Mouse (Mus musculus) kidney, postnatal 25 days (tissue): Measurements from ENCODE around the gene Adamts13.

Source experiments
- DNase-seq, 2 experiments: peaks; one replicate each; pipeline ENCODE4 v3.0.0; 2021; ENCODE audit warnings: mixed read lengths in 2 of 2

The Adamts13 gene

DNA sequence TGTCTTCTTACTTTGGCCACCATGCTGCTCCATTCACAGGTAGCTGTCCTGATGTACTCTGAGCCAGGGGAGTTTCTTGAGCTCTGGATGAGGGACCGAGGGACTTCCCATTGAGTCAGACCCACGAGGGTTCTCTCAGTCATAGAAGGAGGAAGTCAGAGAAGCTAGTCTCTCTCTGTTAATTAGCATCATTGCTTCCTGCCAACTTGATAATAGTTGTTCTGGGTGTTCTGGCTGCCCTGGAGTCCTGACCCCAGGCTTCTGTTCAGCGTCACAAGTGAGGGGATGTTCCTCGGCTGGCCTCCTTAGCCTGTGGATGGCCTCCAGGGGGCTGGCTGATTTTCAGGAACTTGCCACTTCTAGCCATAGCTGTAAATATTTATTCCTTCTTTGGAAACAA lies 744 bp downstream of the Adamts13 start:
- DNase-seq, result peak in 1 of 2 experiments; percentile 54

GRCm38 (mm10) chr2:26980361-26980760 lies 7.1 kb downstream of the Adamts13 start:
- no peak for DNase-seq

GRCm38 (mm10) chr2:26984179-26984578 lies 11.0 kb downstream of the Adamts13 start:
- DNase-seq, result no peak

DNA sequence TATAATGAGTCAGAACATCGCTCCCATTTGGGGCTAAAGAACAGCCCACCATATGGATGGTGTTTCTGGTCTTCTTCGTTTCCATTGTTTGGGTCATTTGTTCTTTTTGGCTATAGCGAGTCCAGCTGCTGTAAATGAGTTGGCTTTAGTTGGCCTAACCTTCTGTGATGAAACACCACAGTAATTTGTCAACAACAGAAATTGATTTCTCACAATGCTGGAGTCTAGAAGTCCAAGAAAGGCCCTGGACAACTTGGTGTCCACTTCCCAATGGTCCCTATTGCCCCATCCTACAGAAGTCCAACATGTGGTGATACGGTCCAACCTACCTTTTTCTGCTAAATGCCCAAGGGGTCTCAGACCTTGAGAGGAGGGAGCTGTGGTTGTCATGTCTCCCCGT lies 11.4 kb downstream of the Adamts13 start:
- no peak for DNase-seq

GRCm38 (mm10) chr2:26993936-26994335 lies 20.7 kb downstream of the Adamts13 start:
- no peak for DNase-seq

DNA sequence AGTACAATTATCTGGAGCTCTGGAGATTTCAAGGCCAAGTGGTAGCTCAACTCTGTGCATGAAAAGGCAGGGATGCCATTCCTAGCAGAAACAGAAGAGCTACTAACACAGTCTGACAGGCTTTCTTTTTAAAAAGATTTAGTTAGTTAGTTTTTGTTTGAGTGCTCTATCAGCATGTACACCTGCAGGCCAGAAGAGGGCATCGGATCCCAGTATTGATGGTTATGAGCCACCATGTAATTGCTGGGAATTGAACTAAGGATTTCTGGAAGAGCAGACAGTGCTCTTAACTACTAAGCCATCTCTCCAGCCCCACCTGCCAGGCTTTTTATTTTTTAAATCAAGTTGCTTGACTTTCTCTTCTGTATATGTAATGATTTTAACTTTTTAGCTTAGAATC lies 24.3 kb downstream of the Adamts13 start:
- DNase-seq, result no peak

DNA sequence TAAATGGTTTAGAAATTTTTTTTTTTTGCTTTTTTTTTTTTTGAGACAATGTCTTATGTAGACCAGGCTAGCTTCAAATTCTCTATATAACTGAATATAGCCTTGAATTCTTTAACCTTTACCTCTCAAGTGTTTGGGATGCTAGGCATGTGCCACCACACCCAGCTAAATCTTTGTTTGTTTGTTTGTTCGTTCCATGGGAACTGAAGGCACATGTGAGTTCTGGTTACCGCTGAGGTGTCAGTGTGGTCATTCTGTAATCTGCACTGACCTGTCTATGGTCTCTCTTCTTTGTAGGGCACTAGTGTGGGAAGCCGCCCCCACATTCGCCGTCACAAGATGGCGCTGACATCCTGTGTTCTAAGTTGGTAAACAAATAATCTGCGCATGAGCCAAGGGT lies 24.8 kb downstream of the Adamts13 start:
- no peak for DNase-seq

- no peak for DNase-seq
These were observed 33.0 kb downstream of the Adamts13 start for GRCm38 (mm10) chr2:27006255-27006654.

DNA sequence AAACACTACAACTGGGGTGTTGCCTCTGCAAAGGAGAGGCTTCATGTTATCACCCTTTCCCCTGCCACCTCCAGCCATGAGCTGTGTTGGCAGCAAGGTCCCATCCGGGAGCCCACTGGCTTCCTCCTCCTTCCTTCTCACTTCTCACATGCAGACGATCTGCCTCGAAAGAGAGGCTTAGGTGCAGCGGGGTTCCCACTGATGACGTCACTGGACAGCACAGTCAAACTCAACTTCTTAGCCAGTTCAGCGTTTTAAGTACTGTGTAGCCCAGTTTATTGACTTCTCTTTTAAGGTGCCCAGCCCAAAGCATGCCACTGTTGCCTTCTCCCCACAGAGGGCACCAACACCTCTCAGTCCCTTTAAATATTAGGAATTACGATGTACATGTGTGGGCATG lies 34.5 kb downstream of the Adamts13 start:
- no peak for DNase-seq

DNA sequence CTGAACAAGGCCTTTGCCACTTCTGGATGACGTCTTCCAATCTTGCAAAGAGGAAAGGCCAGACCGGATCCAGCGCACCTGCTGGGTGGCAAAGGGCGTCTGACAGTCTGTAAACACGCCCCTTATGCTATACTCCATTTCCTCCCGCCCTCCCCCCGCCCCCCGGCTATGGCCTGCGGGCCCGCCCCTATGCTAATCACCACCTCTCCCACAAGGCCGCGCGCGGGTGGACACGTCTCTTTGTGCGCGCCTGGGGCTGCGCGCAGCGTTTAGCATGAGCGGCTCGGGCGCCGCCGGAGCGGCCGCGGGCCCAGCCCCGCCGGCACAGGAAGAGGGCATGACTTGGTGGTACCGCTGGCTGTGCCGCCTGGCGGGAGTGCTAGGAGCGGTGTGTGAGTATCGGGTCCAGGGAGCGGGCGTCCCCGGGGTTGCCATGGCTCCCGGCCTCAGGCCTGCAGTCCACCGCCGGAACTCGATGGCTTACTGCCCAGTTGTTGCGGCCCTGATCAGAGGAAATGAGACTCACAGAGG lies 36.6 kb downstream of the Adamts13 start, which contains the start of gene Cacfd1:
TSS of gene Cacfd1 (plus strand) at position 213 of the 531 bp plus-strand sequence.
- DNase-seq, result peak; percentile 92 to 95

DNA sequence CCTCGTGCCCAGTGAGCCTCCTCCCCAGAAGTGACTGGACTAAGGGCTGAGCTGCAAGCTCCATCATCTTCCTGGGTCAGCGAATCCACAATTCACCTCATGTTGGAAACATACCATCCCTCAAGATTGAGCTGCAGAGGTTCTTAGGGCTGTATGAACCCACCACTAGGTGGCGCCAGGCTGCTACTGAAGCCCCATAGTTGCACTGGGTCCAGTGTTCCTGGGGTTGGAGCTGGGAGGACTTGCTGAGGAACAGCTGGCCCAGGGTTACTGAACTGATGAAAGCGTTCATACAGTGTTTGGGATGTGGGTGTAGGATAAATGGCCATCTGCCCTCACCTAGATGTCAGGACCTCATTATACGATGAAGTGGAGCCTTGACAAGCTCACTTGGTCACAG lies 44.6 kb downstream of the Adamts13 start:
- peak; percentile 81 to 87 for DNase-seq

DNA sequence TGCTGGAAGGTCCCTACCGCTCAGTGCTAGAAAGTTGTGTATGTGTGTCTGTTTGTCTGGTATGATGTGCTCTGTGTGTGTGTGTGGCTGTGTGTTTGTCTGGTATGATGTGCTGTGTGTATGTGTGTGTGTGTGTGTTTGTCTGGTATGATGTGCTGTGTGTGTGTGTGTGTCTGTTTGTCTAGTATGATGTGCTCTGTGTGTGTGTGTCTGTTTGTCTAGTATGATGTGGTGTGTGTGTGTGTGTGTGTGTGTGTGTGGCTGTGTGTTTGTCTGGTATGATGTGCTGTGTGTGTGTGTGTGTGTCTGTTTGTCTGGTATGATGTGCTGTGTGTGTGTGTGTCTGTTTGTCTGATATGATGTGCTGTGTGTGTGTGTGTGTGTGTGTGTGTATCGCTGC lies 46.3 kb downstream of the Adamts13 start:
- no peak for DNase-seq

DNA sequence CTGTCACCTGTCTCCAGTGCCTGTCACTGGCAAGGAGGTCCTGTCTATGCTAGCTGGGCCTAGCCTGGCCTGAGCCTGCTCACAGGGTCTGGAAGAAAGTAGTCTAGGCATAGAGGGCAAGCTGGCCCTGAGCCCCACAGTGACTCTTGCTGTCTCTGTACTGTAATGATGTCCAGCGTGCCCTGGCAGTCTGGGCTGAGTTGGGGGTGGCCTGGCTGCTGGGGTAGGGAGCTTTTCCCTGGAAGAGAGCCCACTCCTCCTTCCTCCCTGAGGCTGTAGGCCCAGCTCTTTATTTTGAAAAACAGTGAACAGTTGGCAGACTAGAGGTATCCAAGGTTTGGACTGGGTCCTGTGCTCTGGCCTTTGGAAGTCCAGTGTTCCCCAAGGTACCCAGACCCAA lies 47.9 kb downstream of the Adamts13 start:
- DNase-seq, result no peak

DNA sequence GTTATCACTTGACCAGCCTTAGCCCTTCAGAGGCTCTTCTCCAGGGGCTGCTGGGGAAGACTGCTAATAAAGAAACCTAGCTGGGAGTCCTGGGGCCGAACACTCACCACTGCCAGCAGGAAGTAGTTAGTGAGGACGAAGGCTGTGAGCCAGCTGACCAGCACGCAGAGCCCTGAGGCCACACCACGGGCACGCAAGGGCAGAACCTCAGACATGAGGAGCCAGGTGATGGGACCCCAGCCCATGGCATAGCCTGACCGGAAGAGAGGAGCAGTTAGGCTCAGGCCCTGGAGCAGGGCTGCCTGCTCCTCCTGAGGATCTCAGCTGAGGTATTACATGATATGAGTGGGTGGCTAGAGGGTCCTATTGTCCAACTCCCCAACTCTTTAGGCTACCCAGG lies 49.4 kb downstream of the Adamts13 start:
- DNase-seq, result no peak

- no peak for DNase-seq
These were observed 50.9 kb downstream of the Adamts13 start for GRCm38 (mm10) chr2:27024136-27024535.

DNA sequence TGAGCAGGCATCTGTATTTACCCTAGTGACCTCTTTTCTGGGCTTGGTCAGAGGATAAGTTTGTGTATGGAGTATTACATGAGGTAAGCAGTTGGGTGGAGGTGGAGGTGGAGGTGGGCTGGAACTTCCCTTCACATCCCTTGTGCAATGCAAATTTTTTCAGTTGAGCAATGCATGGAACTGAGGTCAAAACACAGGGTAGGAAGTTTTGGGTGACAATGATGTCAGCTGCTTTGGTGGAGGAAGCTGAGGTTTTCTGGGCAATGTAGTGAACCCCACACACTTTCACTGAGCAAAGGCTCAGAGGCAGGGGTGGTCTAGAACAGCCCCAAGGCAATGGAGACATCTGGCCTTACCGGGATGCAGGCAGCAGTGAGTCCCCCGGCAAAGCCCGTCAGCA lies 52.3 kb downstream of the Adamts13 start:
- DNase-seq, result no peak

DNA sequence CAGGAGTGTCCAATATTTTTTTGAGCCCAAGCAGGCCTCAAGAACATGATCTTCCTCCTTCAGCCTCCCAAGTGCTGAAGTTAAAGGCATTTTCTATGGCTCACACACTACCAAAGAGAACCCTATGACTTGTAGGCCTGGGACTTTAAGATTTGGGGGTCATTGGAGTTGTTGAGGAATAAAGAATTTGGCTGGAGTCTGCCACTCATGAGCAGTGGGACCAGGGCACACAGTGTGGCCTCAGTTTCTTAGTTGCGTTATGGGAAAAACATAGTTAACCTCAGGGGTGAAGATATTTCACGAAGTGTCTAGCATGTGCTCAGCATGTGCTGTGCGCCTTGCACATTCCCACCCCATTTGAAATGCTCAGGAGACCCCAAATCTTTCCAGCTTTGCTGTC lies 53.1 kb downstream of the Adamts13 start:
- DNase-seq, result no peak

GRCm38 (mm10) chr2:27026857-27027617 lies 53.8 kb downstream of the Adamts13 start:
- DNase-seq, result no peak

- DNase-seq, result peak; percentile 89 to 94
These were observed 54.6 kb downstream of the Adamts13 start, which contains the start of gene Slc2a6 for GRCm38 (mm10) chr2:27027618-27028436. Gene Slc2a6 (minus strand): TSS chr2:27027998.

GRCm38 (mm10) chr2:27028437-27029015 lies 55.3 kb downstream of the Adamts13 start:
- no peak for DNase-seq

DNA sequence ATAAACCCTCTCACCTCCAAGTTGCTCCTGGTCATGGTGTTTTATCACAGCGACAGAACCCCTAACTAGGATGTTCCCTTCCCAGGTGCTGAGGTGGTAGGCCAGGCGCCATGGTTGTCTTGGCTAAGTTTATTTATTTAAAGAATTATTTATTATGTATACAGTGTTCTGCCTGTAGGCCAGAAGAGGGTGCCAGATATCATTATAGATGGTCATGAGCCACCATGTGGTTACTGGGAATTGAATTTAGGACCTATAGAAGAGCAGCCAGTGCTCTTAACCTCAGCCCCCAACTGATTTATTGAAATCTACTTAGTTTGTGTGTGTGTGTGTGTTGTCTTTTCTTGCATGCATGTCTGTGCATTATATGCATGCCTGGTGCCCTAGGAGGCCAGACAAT lies 59.1 kb downstream of the Adamts13 start:
- no peak for DNase-seq

GRCm38 (mm10) chr2:27036003-27036402 lies 62.8 kb downstream of the Adamts13 start:
- DNase-seq, result no peak

GRCm38 (mm10) chr2:27037008-27037407 lies 63.8 kb downstream of the Adamts13 start:
- DNase-seq, result no peak
